Mouse (Mus musculus): ENCODE data around the gene Acot12. TPM values are rescaled to one million over a fixed set of nuclear protein-coding genes. Genes with fewer than 3 reads are reported as not detected.
"Not testable (repeated sequence)": the region's sequence is repeated elsewhere in the genome, so short reads cannot be mapped to it uniquely, and the experiment has no call there.

Gene Acot12
- polyA plus RNA-seq, 1 experiment from 2014 or later, result not detected

- H3K36me3 ChIP-seq (ENCODE audit: control insufficient read depth, insufficient read depth, low read length); H3K4me3 ChIP-seq (ENCODE audit: low read depth, low read length); H3K27me3 ChIP-seq (ENCODE audit: control insufficient read depth, insufficient read depth, low read length); H3K4me2 ChIP-seq (ENCODE audit: low read depth, severe bottlenecking); H3K4me1 ChIP-seq (ENCODE audit: control insufficient read depth, insufficient read depth, low read length); DNase-seq (ENCODE audit: low spot score); H3K9me3 ChIP-seq (ENCODE audit: control insufficient read depth, low read length); H3K27ac ChIP-seq (replicated peaks; ENCODE audit: low read depth, low read length); H3K9ac ChIP-seq (ENCODE audit: low read length); ATAC-seq (ENCODE audit: insufficient number of reproducible peaks, low FRiP score, low TSS enrichment, low read depth): not testable (repeated sequence)
- 96% methylated on average over 3 of the region's 3 CpGs for WGBS
These were observed 22.3 kb downstream of the Acot12 start for GRCm38 (mm10) chr13:91763654-91764053.

GRCm38 (mm10) chr13:91765627-91766026, 24.3 kb downstream of the Acot12 start:
- Histone ChIP-seq H3K9me3 (ENCODE audit: control insufficient read depth, low read length) (no peaks in the 10 kb centered on the region), H3K4me2 (ENCODE audit: low read depth, severe bottlenecking) (no peak overlapping the region), H3K4me1 (ENCODE audit: control insufficient read depth, insufficient read depth, low read length) (no peaks in the 10 kb centered on the region), H3K36me3 (ENCODE audit: control insufficient read depth, insufficient read depth, low read length) (no peaks in the 10 kb centered on the region), H3K27me3 (ENCODE audit: control insufficient read depth, insufficient read depth, low read length) (no peaks in the 10 kb centered on the region), H3K4me3 (ENCODE audit: low read depth, low read length) (no peak overlapping the region), H3K9ac (ENCODE audit: low read length) (no peak overlapping the region), H3K27ac (replicated peaks; ENCODE audit: low read depth, low read length) (no peak overlapping the region)
- DNase-seq (ENCODE audit: low spot score) (no peak), ATAC-seq (ENCODE audit: insufficient number of reproducible peaks, low FRiP score, low TSS enrichment, low read depth) (no peak)
- 92% methylated on average over 4 of the region's 4 CpGs for WGBS

DNA sequence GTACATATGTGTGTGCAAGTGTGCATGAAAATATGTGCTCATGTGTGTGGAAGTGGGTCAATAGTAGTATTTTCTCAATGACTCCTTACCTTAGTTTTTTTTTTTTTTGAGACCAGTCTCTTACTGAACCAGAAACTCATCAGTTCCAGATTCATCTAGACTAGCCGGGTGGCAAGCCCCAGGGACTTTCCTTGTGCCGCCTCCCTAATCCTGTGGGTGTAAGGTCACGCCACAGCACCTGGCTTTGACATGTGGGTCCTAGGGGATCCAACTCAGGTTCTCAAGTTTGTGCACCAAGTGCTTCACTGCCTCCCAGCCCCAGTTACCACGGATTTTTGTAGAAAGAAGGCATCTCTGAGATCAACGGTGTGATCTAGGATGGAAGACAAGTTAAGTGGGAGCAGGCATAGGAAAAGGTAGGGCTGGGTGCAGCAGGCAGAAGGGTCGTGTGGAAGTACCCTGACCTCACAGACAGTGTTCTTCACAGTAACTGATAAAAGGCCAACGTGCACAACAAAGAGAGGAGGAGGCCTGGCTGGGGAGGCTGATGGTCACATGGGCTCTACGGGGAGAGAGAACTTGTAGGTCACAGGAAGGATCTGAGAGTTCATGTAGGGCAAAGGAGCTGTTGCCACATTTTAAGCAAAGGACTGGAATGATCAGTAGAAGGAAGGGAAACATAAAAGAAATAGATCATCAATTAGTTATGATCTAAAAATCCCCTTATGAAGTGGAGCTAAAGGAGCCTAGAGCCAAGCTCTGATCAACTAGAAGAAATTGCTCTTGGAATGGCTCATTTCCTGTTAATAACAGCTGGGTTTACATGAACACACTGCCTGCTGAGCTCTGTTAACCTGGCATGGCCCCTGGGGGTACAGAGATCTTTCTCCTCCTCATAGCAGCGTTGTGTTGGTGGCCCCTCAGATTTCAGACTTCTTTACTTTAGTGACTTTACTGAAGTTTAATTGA, 27.7 kb downstream of the Acot12 start:
- no peak overlapping the region for H3K9ac ChIP-seq (ENCODE audit: low read length)
- WGBS, result 71% methylated on average over 9 of the region's 9 CpGs

GRCm38 (mm10) chr13:91778092-91778491, 36.8 kb downstream of the Acot12 start:
- Histone ChIP-seq H3K27me3 (ENCODE audit: control insufficient read depth, insufficient read depth, low read length) (no peaks in the 10 kb centered on the region), H3K27ac (replicated peaks; ENCODE audit: low read depth, low read length) (no peak overlapping the region), H3K9ac (ENCODE audit: low read length) (no peak overlapping the region), H3K4me3 (ENCODE audit: low read depth, low read length) (no peak overlapping the region), H3K4me1 (ENCODE audit: control insufficient read depth, insufficient read depth, low read length) (no peaks in the 10 kb centered on the region), H3K9me3 (ENCODE audit: control insufficient read depth, low read length) (no peaks in the 10 kb centered on the region), H3K4me2 (ENCODE audit: low read depth, severe bottlenecking) (no peak overlapping the region), H3K36me3 (ENCODE audit: control insufficient read depth, insufficient read depth, low read length) (no peaks in the 10 kb centered on the region)
- WGBS, result 96% methylated on average over 5 of the region's 5 CpGs
- ATAC-seq (ENCODE audit: insufficient number of reproducible peaks, low FRiP score, low TSS enrichment, low read depth) (no peak), DNase-seq (ENCODE audit: low spot score) (no peak)

More for the DNA sequence above, 27.7 kb downstream of the Acot12 start:
- ATAC-seq (ENCODE audit: insufficient number of reproducible peaks, low FRiP score, low TSS enrichment, low read depth) (no peak), DNase-seq (ENCODE audit: low spot score) (no peak)
- H3K9me3 ChIP-seq (ENCODE audit: control insufficient read depth, low read length), result no peaks in the 10 kb centered on the region
- no peaks in the 10 kb centered on the region for H3K36me3 ChIP-seq (ENCODE audit: control insufficient read depth, insufficient read depth, low read length)
- no peaks in the 10 kb centered on the region for H3K4me1 ChIP-seq (ENCODE audit: control insufficient read depth, insufficient read depth, low read length)
- no peaks in the 10 kb centered on the region for H3K27me3 ChIP-seq (ENCODE audit: control insufficient read depth, insufficient read depth, low read length)
- no peak overlapping the region for H3K4me2 ChIP-seq (ENCODE audit: low read depth, severe bottlenecking)
- no peak overlapping the region for H3K27ac ChIP-seq (replicated peaks; ENCODE audit: low read depth, low read length)
- H3K4me3 ChIP-seq (ENCODE audit: low read depth, low read length), result no peak overlapping the region

- ATAC-seq (ENCODE audit: insufficient number of reproducible peaks, low FRiP score, low TSS enrichment, low read depth), result no peak
- Histone ChIP-seq H3K27me3 (ENCODE audit: control insufficient read depth, insufficient read depth, low read length) (no peaks in the 10 kb centered on the region), H3K9ac (ENCODE audit: low read length) (no peak overlapping the region), H3K36me3 (ENCODE audit: control insufficient read depth, insufficient read depth, low read length) (no peaks in the 10 kb centered on the region), H3K4me3 (ENCODE audit: low read depth, low read length) (no peak overlapping the region), H3K4me1 (ENCODE audit: control insufficient read depth, insufficient read depth, low read length) (no peaks in the 10 kb centered on the region), H3K9me3 (ENCODE audit: control insufficient read depth, low read length) (no peaks in the 10 kb centered on the region), H3K27ac (replicated peaks; ENCODE audit: low read depth, low read length) (no peak overlapping the region), H3K4me2 (ENCODE audit: low read depth, severe bottlenecking) (no peak overlapping the region)
- DNase-seq (ENCODE audit: low spot score), result no peak
These were observed 38.6 kb downstream of the Acot12 start for GRCm38 (mm10) chr13:91779892-91780291.

DNA sequence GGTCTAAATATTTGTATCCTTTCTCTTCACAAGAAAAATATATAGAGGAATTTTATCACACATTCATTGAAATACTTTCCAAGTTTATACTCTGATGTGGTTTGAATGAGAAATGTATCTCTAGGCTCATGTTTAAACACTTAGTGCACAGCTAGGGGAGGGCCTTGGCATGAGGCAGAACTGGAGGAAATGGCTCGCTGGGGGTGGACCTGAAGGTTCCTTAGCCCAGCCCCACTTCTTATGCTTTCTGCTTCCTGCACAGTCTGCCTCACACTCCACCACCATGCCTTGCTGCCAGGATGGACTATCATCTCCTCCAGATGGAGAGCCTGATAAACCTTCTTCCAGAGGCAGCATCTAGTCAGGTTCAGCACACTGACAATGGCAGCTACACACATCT, 50.7 kb downstream of the Acot12 start:
- Histone ChIP-seq H3K4me3 (ENCODE audit: low read depth, low read length) (no peak overlapping the region), H3K27ac (replicated peaks; ENCODE audit: low read depth, low read length) (no peak overlapping the region), H3K4me2 (ENCODE audit: low read depth, severe bottlenecking) (no peak overlapping the region), H3K27me3 (ENCODE audit: control insufficient read depth, insufficient read depth, low read length) (no peaks in the 10 kb centered on the region), H3K9ac (ENCODE audit: low read length) (no peak overlapping the region), H3K4me1 (ENCODE audit: control insufficient read depth, insufficient read depth, low read length) (no peaks in the 10 kb centered on the region), H3K36me3 (ENCODE audit: control insufficient read depth, insufficient read depth, low read length) (no peaks in the 10 kb centered on the region), H3K9me3 (ENCODE audit: control insufficient read depth, low read length) (no peaks in the 10 kb centered on the region)
- WGBS, result 67% methylated on average over 1 of the region's 1 CpGs
- ATAC-seq (ENCODE audit: insufficient number of reproducible peaks, low FRiP score, low TSS enrichment, low read depth) (no peak), DNase-seq (ENCODE audit: low spot score) (no peak)

DNA sequence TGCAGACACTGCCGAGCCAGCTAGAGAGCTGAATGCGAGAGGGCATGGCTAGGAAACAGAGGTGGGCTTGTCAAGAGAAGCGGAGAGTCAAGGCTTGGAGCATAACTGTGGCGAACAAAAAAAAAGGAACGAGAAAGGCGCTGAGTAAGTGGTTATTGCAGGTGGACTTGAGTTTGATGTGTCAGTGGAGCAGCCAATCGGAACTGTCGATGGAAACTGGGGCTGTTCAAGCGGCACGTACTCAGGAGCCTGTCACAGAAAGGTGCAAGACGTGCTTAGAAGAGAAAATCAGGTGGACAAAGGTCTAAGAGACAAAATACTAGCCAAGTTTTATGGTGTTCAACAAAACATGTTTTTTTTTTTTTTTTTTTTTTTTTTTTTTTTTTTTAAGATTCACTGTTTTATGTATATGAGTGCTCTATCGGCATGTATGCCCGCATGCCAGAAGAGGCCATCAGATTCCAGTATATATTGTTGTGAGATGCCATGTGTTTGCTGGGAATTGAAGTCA, 53.7 kb downstream of the Acot12 start:
- Histone ChIP-seq H3K4me3 (ENCODE audit: low read depth, low read length) (no peak overlapping the region), H3K9ac (ENCODE audit: low read length) (no peak overlapping the region), H3K27ac (replicated peaks; ENCODE audit: low read depth, low read length) (no peak overlapping the region), H3K9me3 (ENCODE audit: control insufficient read depth, low read length) (no peaks in the 10 kb centered on the region), H3K4me2 (ENCODE audit: low read depth, severe bottlenecking) (no peak overlapping the region), H3K27me3 (ENCODE audit: control insufficient read depth, insufficient read depth, low read length) (no peaks in the 10 kb centered on the region), H3K36me3 (ENCODE audit: control insufficient read depth, insufficient read depth, low read length) (peaks cover 2% of the 10 kb centered on the region; the same call in 1 of the 2 replicates), H3K4me1 (ENCODE audit: control insufficient read depth, insufficient read depth, low read length) (no peaks in the 10 kb centered on the region)
- no peak for DNase-seq (ENCODE audit: low spot score)
- no peak for ATAC-seq (ENCODE audit: insufficient number of reproducible peaks, low FRiP score, low TSS enrichment, low read depth)
- WGBS, result 96% methylated on average over 13 of the region's 13 CpGs

- H3K9ac ChIP-seq (ENCODE audit: low read length), result no peak overlapping the region
- DNase-seq (ENCODE audit: low spot score) (no peak), ATAC-seq (ENCODE audit: insufficient number of reproducible peaks, low FRiP score, low TSS enrichment, low read depth) (no peak)
- H3K4me3 ChIP-seq (ENCODE audit: low read depth, low read length), result no peak overlapping the region
- no peak overlapping the region for H3K4me2 ChIP-seq (ENCODE audit: low read depth, severe bottlenecking)
- peaks cover 2% of the 10 kb centered on the region; the same call in 1 of the 2 replicates for H3K36me3 ChIP-seq (ENCODE audit: control insufficient read depth, insufficient read depth, low read length)
- no peak overlapping the region for H3K27ac ChIP-seq (replicated peaks; ENCODE audit: low read depth, low read length)
- 95% methylated on average over 10 of the region's 10 CpGs for WGBS
- H3K27me3 ChIP-seq (ENCODE audit: control insufficient read depth, insufficient read depth, low read length), result no peaks in the 10 kb centered on the region
- H3K9me3 ChIP-seq (ENCODE audit: control insufficient read depth, low read length), result no peaks in the 10 kb centered on the region
- no peaks in the 10 kb centered on the region for H3K4me1 ChIP-seq (ENCODE audit: control insufficient read depth, insufficient read depth, low read length)
These were observed 54.3 kb downstream of the Acot12 start for GRCm38 (mm10) chr13:91795593-91795992.
